Mouse (Mus musculus): ENCODE measurements around the gene Iqcn.
A peak's percentile ranks its signal among the peaks of the same experiment; 100 is the strongest.

Iqcn gene

GRCm38 (mm10) chr8:70701048-70701981 is 1.9 kb upstream of the Iqcn start:
- no peak for DNase-seq (ENCODE audit: low spot score)

GRCm38 (mm10) chr8:70701982-70702841 is 1.0 kb upstream of the Iqcn start:
- DNase-seq (ENCODE audit: low spot score) = no peak

GRCm38 (mm10) chr8:70702842-70703182 is 445 bp upstream of the Iqcn start:
- peak; percentile 57 for DNase-seq (ENCODE audit: low spot score)

GRCm38 (mm10) chr8:70708281-70708680 is 5.0 kb downstream of the Iqcn start:
- DNase-seq (ENCODE audit: low spot score) = no peak

- DNase-seq (ENCODE audit: low spot score) = no peak
These were observed 6.5 kb downstream of the Iqcn start for GRCm38 (mm10) chr8:70709794-70710193.

GRCm38 (mm10) chr8:70710296-70710695 is 7.0 kb downstream of the Iqcn start:
- DNase-seq (ENCODE audit: low spot score) = no peak

GRCm38 (mm10) chr8:70711041-70711440 is 7.8 kb downstream of the Iqcn start:
- DNase-seq (ENCODE audit: low spot score) = no peak

- DNase-seq (ENCODE audit: low spot score) = no peak
These were observed 10.7 kb downstream of the Iqcn start for GRCm38 (mm10) chr8:70713991-70714390.

GRCm38 (mm10) chr8:70715086-70715485 is 11.8 kb downstream of the Iqcn start:
- DNase-seq (ENCODE audit: low spot score) = no peak

GRCm38 (mm10) chr8:70716521-70717400 is 13.5 kb downstream of the Iqcn start:
- DNase-seq (ENCODE audit: low spot score) = no peak

- DNase-seq (ENCODE audit: low spot score) = no peak
These were observed 15.0 kb downstream of the Iqcn start, which contains the start of gene Gm3336 for GRCm38 (mm10) chr8:70718297-70718696. Gm3336 (plus strand) TSS chr8:70718543.

GRCm38 (mm10) chr8:70719796-70720270 is 16.6 kb downstream of the Iqcn start:
- no peak for DNase-seq (ENCODE audit: low spot score)

- DNase-seq (ENCODE audit: low spot score) = peak; percentile 81
These were observed 17.5 kb downstream of the Iqcn start for GRCm38 (mm10) chr8:70720739-70721138.

- no peak for DNase-seq (ENCODE audit: low spot score)
These were observed 18.3 kb downstream of the Iqcn start for GRCm38 (mm10) chr8:70721601-70722000.

GRCm38 (mm10) chr8:70723486-70724210 is 20.4 kb downstream of the Iqcn start, which contains the start of gene Pde4c:
Pde4c (plus strand) TSS chr8:70723720.
- DNase-seq (ENCODE audit: low spot score) = no peak

- no peak for DNase-seq (ENCODE audit: low spot score)
These were observed 21.0 kb downstream of the Iqcn start for GRCm38 (mm10) chr8:70724216-70724615.

GRCm38 (mm10) chr8:70725792-70726447 is 22.7 kb downstream of the Iqcn start:
- DNase-seq (ENCODE audit: low spot score) = no peak

GRCm38 (mm10) chr8:70726721-70727120 is 23.5 kb downstream of the Iqcn start:
- DNase-seq (ENCODE audit: low spot score) = no peak

- DNase-seq (ENCODE audit: low spot score) = no peak
These were observed 26.7 kb downstream of the Iqcn start for GRCm38 (mm10) chr8:70729808-70730475.

- DNase-seq (ENCODE audit: low spot score) = no peak
These were observed 27.7 kb downstream of the Iqcn start for GRCm38 (mm10) chr8:70730956-70731355.
